Mouse (Mus musculus) kidney, adult 2 months (tissue): ENCODE measurements around the gene E2f4.

Experiments
- CTCF ChIP-seq: fragments of 200-500 bp; conservative IDR thresholded peaks from 2 replicates; pipeline ENCODE4 v1.5.1; 2011; ENCODE audit warnings: low read depth, mild to moderate bottlenecking, control low read depth, low read length, moderate library complexity, mixed read lengths; ENCODE audit not compliant: insufficient read depth, insufficient read length
- POLR2A ChIP-seq: fragments of 200-500 bp; IDR thresholded peaks from one replicate; pipeline ENCODE4 v1.6.1; 2011; ENCODE audit warnings: low read depth, low read length, control low read depth

GRCm38 (mm10) chr8:105347428-105348221 lies 50.2 kb downstream of the E2f4 start, which contains the start of gene Fhod1:
- TF ChIP-seq CTCF = no peak
- TF ChIP-seq POLR2A = peak; percentile 69
